Mouse (Mus musculus) ES-E14 (cell line): ENCODE data around the gene C1qtnf7. TPM values are rescaled to one million over a fixed set of nuclear protein-coding genes. Genes with fewer than 3 reads are reported as not detected.

Experiments
- DNase-seq: peaks from one replicate; pipeline ENCODE4 v3.0.0-alpha.2; 2013; ENCODE audit warnings: low read depth, low spot score
- H3K27ac ChIP-seq: 2 replicates; pipeline ENCODE4 v1.5.1; 2012; ENCODE audit warnings: low read depth, mild to moderate bottlenecking, low read length, moderate library complexity, mixed read lengths; ENCODE audit not compliant: poor library complexity, insufficient read depth, severe bottlenecking
- H3K36me3 ChIP-seq: 2 replicates; pipeline ENCODE4 v1.6.1; 2012; ENCODE audit warnings: mild to moderate bottlenecking, low read length, moderate library complexity, mixed read lengths; ENCODE audit not compliant: control insufficient read depth, poor library complexity, insufficient read depth, severe bottlenecking
- H3K4me1 ChIP-seq, 2 experiments: fragments of 150-350 bp in 1 of 2; sonication (generic) in 1 of 2; 2 replicates each; pipeline ENCODE4 v1.6.1; 2012; ENCODE audit warnings: low read length in 2 of 2, mild to moderate bottlenecking in 1 of 2, mixed read lengths in 1 of 2; ENCODE audit not compliant: control insufficient read depth in 2 of 2, insufficient read depth in 2 of 2, poor library complexity in 1 of 2
- H3K4me3 ChIP-seq, 2 experiments: fragments of 150-350 bp in 1 of 2; sonication (generic) in 1 of 2; 2 replicates each; pipeline ENCODE4 v1.5.1; 2012; ENCODE audit warnings: low read length in 2 of 2, low read depth in 1 of 2, mild to moderate bottlenecking in 1 of 2, mixed read lengths in 1 of 2; ENCODE audit not compliant: insufficient read depth in 1 of 2, poor library complexity in 1 of 2, severe bottlenecking in 1 of 2
- H3K9ac ChIP-seq: 2 replicates; pipeline ENCODE4 v1.6.1; 2012; ENCODE audit warnings: low read depth, mild to moderate bottlenecking, low read length, mixed read lengths; ENCODE audit not compliant: poor library complexity, insufficient read depth, severe bottlenecking
- H3K9me3 ChIP-seq: fragments of 150-350 bp; sonication (generic); 2 replicates; pipeline ENCODE4 v1.6.1; 2012; ENCODE audit warnings: low read depth, mild to moderate bottlenecking, low read length; ENCODE audit not compliant: control insufficient read depth, insufficient read depth
- CHD2 ChIP-seq: IDR thresholded peaks from 2 replicates; pipeline ENCODE4 v1.6.1; 2014; ENCODE audit warnings: mild to moderate bottlenecking, low read depth, low read length, inconsistent platforms
- HCFC1 ChIP-seq: IDR thresholded peaks from 2 replicates; pipeline ENCODE4 v1.6.1; 2012; ENCODE audit warnings: low read length, inconsistent platforms, borderline replicate concordance; ENCODE audit not compliant: insufficient read depth
- MAFK ChIP-seq: IDR thresholded peaks from 2 replicates; pipeline ENCODE4 v1.6.1; 2014; ENCODE audit warnings: mild to moderate bottlenecking, low read depth, low read length, inconsistent platforms; ENCODE audit not compliant: insufficient read depth
- ZC3H11A ChIP-seq: IDR thresholded peaks from 2 replicates; pipeline ENCODE4 v1.6.1; 2012; ENCODE audit warnings: low read depth, mild to moderate bottlenecking, inconsistent platforms, low read length, borderline replicate concordance
- ZNF384 ChIP-seq: IDR thresholded peaks from 2 replicates; pipeline ENCODE4 v1.6.1; 2012; ENCODE audit warnings: low read depth, low read length, inconsistent platforms
- in situ Hi-C, 2 experiments: fragments of 600-800 bp; cut with MboI; formaldehyde crosslinking; loops; one replicate each; pipeline ENCODE4 v1.15.1; 2025; ENCODE audit warnings: low sequenced_read_pairs in 2 of 2, inconsistent platforms in 1 of 2; ENCODE audit not compliant: unreplicated experiment in 2 of 2
- total RNA-seq: library from RNA; depleted of rRNA; stranded (reverse); fragments of 300-350 nt; gene quantifications from 2 replicates; pipeline ENCODE4 v1.2.3, GENCODE M21; 2012

C1qtnf7 gene
- total RNA-seq, 1 experiment: not detected

DNA sequence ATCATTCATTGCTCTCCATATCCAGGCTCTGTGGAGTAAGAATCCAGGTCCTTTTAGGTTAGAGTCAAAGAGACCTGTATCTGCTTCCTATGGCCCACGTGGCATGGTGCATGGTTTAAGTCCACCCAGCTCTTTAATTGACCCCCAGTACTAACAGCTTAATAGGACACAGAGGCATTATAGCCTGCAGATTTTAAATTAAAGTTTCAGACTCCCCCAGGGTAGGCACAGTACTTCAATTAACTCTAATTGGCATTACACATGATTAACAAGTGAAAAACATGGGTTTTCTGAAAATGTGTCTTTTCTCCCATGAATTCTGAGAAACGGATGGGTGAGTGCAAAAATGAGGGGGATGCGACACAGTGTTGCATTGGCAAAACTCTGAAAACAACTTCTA, 92.7 kb downstream of the C1qtnf7 start:
- DNase-seq: no peak

DNA sequence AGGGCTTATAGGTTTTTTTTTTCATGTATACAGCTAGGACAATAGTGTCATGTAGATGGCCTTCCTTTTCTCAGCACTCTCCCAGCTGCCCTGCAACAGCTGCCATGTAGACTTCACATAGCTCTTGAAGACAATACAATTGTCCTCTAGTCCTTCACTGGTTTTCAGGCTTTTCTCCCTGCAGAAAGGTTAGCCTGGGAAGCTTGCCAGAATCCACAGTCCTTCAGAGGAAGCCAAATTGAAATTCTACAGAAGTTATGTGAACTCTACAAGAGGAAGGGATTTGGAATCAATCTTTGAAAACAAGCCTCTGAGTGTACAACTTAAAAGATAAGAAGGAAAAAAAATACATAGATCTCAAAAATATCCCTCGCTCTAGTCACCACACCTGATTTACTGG, 94.4 kb downstream of the C1qtnf7 start:
- in situ Hi-C loops: no loop called here
- H3K4me3 ChIP-seq: no peak overlapping the region
- H3K4me1 ChIP-seq: no peaks in the 10 kb centered on the region
- no peaks in the 10 kb centered on the region for H3K9me3 ChIP-seq
- H3K36me3 ChIP-seq: no peaks in the 10 kb centered on the region
- TF ChIP-seq ZC3H11A: no peak
- TF ChIP-seq CHD2: no peak
- no peak for TF ChIP-seq MAFK
- TF ChIP-seq ZNF384: no peak
- TF ChIP-seq HCFC1: no peak
- no peak overlapping the region for H3K9ac ChIP-seq
- H3K27ac ChIP-seq: no peak overlapping the region
- no peak for DNase-seq

More for the DNA sequence above, 92.7 kb downstream of the C1qtnf7 start:
- Histone ChIP-seq H3K4me3 (no peak overlapping the region), H3K36me3 (no peaks in the 10 kb centered on the region), H3K27ac (no peak overlapping the region), H3K9me3 (no peaks in the 10 kb centered on the region), H3K4me1 (no peaks in the 10 kb centered on the region), H3K9ac (no peak overlapping the region)
- in situ Hi-C loops: no loop called here
- no peak for TF ChIP-seq CHD2
- no peak for TF ChIP-seq MAFK
- no peak for TF ChIP-seq HCFC1
- no peak for TF ChIP-seq ZC3H11A
- TF ChIP-seq ZNF384: no peak

DNA sequence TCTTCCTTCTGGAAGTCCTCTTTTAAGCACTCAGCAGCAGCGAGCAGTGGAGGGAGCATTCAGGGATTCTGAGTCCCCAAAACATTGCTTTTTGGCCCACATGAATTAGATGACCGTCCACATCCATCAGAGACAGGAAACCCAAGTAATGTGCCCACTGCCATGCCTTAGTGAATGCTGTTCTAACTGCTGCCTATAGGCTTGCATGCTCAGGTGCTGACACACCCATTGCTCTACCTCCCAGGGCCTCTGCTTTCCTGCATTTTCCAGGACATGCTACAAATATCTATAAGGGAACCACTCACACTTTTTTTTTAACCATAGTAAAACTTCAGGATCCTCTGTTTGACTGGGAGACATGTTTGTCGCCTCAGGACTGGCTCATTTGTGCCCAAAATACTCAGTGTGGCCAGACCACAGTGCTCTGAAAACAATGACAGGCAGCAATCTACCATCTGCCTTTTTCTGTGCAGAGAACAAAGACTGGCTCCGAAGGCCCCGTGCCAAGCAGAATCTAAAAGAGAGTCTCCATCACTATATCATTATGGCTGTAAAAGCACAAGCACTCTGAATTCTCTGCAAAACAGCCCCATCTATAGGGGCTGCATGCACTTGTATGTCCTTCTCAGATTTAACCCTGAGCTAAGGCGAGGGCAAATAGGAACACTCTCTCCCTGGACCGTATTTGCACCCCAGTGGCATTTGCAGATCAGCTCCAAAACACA, 106.4 kb downstream of the C1qtnf7 start:
- in situ Hi-C loops: no loop called here
- no peak overlapping the region for H3K4me3 ChIP-seq

DNA sequence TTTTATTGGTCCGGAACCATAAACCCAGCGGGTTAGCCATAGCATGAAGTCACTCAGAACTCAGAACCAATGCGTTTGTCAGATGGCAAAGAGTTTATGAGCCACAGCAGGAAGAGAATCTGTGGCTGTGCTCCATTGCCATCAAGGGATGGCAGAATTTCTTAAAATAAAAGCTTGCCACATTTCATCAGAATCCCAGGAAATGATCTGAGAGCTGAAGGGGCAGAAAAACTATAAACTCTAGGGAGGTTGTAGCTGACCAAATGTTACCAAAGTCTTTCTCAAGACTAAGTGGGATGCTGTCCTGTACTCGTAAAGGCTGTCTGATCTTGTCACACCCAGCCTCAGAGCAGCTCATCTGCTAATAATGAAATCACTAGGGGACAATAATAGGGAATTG, 110.1 kb downstream of the C1qtnf7 start:
- Histone ChIP-seq H3K9me3 (no peaks in the 10 kb centered on the region), H3K4me1 (no peaks in the 10 kb centered on the region), H3K9ac (no peak overlapping the region), H3K4me3 (no peak overlapping the region), H3K27ac (no peak overlapping the region), H3K36me3 (no peaks in the 10 kb centered on the region)
- in situ Hi-C loops: no loop called here
- TF ChIP-seq CHD2: no peak
- TF ChIP-seq MAFK: no peak
- no peak for TF ChIP-seq ZNF384
- TF ChIP-seq HCFC1: no peak
- no peak for TF ChIP-seq ZC3H11A
- DNase-seq: no peak

More for the DNA sequence above, 106.4 kb downstream of the C1qtnf7 start:
- no peak for TF ChIP-seq ZC3H11A
- TF ChIP-seq MAFK: no peak
- no peak for TF ChIP-seq CHD2
- no peak for TF ChIP-seq ZNF384
- no peak for TF ChIP-seq HCFC1
- Histone ChIP-seq H3K27ac (no peak overlapping the region), H3K9me3 (no peaks in the 10 kb centered on the region), H3K9ac (no peak overlapping the region), H3K4me1 (no peaks in the 10 kb centered on the region), H3K36me3 (no peaks in the 10 kb centered on the region)
- DNase-seq: no peak

DNA sequence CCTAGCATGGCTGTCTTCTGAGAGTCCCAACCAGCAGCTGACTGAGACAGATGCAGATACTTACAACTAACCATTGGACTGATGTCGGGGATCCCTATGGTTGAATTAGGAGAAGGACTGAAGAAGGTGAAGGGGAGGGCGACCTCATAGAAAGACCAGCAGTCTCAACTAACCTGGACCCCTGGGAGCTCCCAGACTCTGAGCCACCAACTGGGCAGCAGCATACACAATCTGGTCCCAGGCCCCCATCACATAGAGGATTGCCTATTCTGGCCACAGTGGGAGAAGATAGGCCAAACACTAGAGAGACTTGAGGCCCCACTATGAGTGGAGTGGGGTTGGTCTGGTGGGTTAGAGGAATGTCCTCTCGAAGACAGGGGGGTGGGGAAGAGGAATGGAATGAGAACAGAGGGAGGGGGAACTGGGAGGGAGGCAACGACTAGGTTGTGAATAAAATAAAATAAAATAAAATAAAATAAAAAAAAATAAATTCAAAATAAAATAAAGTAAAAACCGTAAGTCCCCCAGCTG, 118.8 kb downstream of the C1qtnf7 start:
- H3K4me3 ChIP-seq: no peak overlapping the region
- in situ Hi-C loops: no loop called here
- H3K36me3 ChIP-seq: no peaks in the 10 kb centered on the region
- TF ChIP-seq ZC3H11A (no peak), HCFC1 (no peak), MAFK (no peak), ZNF384 (no peak), CHD2 (no peak)
- H3K27ac ChIP-seq: no peak overlapping the region
- no peak for DNase-seq
- no peaks in the 10 kb centered on the region for H3K9me3 ChIP-seq
- no peak overlapping the region for H3K9ac ChIP-seq
- H3K4me1 ChIP-seq: no peaks in the 10 kb centered on the region
